Mouse (Mus musculus) heart, postnatal 0 days (tissue): ENCODE results near the gene Ric3.

Experiments
- CTCF ChIP-seq: IDR thresholded peaks from 2 replicates; pipeline ENCODE4 v1.5.1; 2016; ENCODE audit warnings: antibody characterized with exemption, control low read depth, low read depth
- EP300 ChIP-seq: IDR thresholded peaks from 2 replicates; pipeline ENCODE4 v1.6.1; 2016; ENCODE audit warnings: antibody characterized with exemption, low read depth

- TF ChIP-seq CTCF (no peak), EP300 (no peak)
Measured at GRCm38 (mm10) chr7:109129946-109130686, 47.0 kb upstream of the Ric3 start.
